Mouse (Mus musculus): Measurements from ENCODE around the gene Ptprj.

The Ptprj gene

DNA sequence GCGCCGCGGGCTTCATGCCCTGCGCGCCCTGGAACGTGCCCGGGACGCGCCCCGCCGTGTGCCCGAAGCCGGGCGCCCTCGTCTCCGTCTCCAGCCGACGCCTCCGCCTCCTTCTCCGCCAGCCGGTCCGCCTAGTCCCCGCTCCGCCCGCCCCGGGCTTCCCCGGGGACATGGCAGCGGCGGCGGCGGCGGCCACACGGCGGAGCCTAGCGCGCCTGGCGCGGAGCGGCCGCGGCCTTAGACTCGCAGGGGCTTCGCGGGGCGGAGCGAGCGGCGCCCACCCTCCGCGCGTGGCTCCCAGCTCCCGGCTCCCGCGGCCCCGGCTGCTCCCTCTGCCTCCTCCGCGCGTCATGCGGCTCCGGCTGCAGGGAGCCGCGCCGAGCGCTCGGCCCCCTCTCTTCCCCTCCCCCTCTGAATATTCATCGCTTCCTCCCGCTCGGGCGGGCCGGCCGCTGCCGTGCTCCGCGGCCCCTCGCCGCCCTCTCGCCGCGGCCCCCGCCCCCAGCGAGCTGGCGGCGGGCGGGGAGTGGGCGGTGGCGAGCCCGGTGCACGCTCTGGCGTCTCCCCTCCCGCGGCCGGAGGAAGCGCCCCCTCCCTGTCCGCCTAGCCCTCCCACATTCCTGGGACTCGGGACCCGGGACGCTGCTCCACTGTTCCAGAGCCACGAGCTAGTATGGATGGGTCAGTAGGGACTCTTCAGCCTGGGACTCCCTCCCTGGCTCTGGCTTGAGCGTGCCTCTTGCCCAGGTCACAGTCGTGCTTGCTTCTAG is at the start of gene Ptprj:
Ptprj (minus strand) TSS at position 412 of the 770 bp plus-strand sequence.
- ATAC-seq (ENCODE audit: insufficient number of reproducible peaks, low FRiP score, low TSS enrichment): peak; percentile 62

DNA sequence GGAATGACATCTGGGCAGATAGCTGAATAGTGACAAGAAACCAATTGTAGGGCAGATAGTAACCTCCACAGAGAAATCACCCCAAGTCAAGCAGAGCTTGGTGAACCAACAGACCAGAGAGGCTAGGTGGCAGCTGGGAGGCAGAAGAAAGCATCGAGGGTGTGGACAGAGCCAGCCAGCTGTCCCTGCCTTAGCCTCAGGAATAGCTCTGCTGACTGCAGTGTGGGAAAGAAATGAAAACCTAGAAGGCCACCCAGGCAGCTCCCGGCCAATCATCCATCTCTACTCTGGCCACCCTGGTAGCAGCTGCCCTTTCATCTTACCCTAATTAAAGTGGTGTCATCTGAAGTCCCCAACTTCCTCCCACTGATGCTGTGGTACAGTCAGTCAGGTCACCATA is 49.1 kb upstream of the Ptprj start:
- no peak for ATAC-seq (ENCODE audit: insufficient number of reproducible peaks, low FRiP score, low TSS enrichment)

DNA sequence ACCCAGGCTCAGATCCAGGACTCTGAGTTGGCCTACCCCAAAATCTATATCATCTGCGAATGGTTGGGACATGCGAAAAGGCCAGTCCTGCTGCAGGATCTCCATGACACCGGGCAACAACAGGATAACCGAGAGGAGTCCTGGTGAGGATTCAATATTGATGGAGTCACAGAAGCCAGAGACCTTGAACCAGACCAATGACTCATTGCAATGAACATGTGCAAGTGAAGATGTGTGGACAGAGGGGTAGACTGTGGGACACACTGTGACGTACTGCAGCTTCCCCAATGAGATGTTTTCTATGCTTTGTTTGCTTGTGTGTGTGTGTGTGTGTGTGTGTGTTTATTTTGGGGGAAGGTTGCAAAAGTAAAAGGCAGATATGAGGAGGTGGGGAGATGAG is 47.8 kb upstream of the Ptprj start:
- ATAC-seq (ENCODE audit: insufficient number of reproducible peaks, low FRiP score, low TSS enrichment): no peak

DNA sequence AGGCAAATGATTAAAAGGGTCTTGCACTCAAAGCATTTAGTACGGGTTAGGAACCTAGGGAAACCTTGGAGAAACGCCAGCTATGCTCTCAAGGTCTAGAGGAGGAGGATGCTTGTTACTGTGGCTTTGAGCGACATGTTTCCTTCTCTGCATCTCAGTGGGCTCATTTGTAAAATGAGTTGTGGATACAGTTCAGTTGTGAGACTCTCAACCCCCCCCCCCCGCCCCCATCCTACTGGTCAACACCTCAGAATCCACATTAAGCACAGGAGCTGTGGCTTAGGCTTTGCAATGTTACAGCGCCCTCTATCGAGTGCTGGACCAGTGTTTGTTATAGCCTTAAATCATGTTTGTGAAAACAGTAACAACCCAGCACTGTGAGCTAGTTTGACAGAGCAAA is 44.5 kb upstream of the Ptprj start:
- ATAC-seq (ENCODE audit: insufficient number of reproducible peaks, low FRiP score, low TSS enrichment): peak; percentile 82; the same call in 1 of the 2 replicates

DNA sequence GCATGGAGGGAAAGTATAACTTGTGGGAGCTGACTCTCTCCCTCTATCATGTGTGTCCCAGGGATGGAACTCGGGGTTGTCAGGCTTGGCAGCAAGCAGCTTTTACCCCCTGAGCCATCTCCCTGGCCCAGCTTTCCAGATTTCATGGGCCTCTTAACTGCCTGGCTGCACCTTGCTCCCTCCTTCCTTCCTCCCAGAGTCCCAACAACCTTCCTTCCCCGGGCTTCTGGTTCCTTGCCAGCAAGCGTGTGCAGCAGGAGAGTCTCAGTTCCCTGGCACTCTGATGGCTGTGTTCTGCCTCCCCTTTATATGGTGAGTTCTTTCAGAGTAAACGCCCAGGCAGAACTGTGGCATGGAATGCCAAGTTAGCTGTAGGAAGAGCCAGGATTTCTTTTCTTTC is 43.9 kb upstream of the Ptprj start:
- no peak for ATAC-seq (ENCODE audit: insufficient number of reproducible peaks, low FRiP score, low TSS enrichment)

DNA sequence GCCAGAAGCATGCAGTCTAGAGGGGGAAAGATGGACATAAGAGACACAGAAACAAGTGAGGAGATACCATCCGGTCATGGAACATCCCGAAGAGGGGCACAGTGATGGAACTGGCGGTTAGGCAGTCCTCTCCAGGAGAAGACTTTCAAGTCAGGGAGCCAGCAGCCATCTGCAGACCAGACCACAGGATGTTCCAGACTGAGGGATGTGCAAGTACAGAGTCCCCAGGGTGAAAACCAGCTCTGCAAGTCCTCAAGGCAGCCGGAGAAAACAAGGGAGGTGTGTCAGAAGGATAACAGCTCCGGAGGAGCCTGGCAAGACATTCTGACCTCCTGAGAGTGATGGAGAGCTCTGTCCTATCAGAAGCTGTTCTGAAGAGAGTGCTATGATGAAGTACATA is 40.4 kb upstream of the Ptprj start:
- ATAC-seq (ENCODE audit: insufficient number of reproducible peaks, low FRiP score, low TSS enrichment): no peak

DNA sequence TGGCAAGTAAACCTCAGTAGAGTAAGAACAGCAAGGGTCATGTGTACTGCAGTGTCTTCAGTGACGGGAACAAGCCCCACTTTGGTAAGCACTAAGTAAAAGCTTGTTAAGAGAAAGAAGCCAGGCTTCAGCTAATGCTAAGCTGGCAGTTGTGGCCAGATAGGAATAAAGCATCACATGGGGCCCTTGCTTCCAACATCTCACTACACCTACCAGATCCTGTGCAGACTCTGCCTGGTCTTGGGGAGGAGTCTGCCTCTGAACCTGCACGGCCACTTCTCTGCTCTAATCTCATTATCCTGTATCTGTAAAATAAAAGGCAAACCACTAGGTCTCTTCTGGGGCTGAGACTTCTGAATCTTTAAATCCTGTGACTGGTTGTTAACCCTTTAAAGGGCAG is 39.2 kb upstream of the Ptprj start:
- ATAC-seq (ENCODE audit: insufficient number of reproducible peaks, low FRiP score, low TSS enrichment): no peak

DNA sequence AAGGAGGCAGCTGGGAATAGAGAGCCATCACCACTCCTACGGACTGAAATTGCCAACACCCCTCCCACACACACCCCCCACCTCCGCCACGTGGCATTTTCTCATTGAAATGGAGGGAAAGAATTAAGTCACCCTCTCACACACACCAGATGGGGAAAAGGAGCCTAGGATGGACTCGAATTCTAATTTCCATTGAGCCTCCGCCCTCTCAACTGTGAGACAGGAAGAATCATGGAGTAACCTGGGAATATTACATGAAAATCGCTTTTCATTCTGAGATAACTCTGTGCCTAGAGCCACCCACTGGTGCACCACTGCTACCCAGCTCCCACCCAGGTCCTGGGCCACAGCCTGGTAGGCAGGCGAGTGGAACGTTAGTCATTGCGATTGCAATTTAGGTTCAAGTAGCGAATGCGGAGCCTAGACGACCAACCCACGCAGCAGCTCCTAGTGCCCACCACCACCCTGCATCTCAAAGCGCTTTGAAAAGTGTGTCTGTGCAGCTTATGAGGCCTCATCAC is 34.3 kb upstream of the Ptprj start:
- ATAC-seq (ENCODE audit: insufficient number of reproducible peaks, low FRiP score, low TSS enrichment): no peak

DNA sequence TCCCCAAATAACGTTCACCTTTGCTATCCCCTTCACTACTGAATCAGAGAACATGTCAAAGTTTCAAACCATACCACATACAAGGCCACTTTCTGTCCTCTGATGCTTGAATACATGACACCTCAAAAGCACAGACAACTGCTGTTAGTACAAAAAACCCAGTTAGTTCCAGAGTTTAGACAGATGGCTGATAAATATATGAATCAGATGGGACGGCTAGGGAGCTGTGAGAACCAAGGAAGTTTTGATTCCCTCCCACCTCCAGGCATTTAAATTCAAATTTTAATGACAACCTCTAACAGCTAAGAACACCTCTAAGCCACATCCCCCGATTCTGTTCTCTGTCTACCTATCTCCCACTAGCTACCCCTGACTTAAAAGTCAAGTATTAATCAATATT is 33.1 kb upstream of the Ptprj start:
- no peak for ATAC-seq (ENCODE audit: insufficient number of reproducible peaks, low FRiP score, low TSS enrichment)

DNA sequence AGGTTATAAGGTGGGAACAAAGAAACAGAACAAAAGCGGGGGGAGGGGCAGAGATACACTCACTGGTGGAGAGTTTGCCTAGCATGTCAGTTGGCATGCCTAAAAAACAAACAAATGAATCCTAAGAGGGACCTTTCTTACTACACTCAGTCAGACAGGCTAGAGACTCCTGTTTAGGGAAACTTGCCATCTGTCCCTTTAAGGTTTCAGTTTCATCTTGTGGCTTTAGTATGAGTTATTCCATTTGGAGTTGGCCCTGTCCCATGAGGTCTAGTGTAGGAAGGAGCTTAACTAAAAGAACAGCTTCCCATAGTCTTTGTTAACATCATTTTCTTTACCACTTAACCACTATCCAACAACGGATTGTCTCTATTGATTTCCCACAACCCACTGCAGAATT is 32.6 kb upstream of the Ptprj start:
- no peak for ATAC-seq (ENCODE audit: insufficient number of reproducible peaks, low FRiP score, low TSS enrichment)

DNA sequence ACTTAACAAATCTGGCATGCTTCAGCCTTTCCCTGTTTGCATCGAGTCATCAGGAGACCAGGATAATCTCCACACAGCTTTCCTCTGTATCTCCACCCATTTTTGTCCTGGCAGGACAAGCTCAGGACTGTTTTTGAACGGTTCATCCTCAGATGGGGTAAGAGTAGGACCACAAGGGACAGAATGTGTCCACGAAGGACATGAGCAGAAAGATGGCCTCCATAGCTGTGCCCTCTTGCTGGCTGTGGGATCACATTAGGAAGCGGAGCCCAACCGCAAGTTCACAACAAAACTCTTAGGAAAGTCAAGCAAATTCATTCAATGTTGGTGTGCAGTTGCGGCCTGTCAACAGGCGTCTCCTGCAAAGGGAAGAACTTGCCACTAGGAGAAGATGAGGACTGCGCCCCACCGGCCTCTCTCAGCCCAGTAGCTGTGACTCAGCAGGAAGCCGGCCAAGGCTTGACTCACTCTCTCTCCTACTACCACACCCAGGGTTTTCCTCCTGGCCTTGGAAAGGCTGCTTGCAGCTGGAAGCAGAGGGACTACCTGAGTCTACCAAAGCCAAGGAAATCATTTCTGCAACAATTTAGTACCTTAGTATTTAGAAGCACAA is 31.6 kb upstream of the Ptprj start:
- no peak for ATAC-seq (ENCODE audit: insufficient number of reproducible peaks, low FRiP score, low TSS enrichment)

DNA sequence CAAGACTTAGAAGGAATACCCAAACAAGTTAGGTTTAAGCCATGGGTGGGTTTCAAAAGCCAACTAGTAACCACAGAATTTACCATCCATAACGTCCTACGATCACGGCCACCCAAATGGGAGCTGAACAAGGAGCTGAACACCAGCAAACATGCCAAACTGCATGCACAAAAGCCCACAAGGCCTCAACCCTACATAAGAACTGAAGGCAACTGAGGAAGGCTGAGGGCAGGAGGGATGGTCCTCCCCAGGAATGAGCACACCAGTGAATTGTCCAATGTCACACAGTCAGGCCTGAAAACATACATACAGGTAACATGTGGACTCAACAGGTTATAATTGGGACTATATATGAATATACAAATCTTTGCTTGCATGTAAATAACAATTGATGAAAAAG is 20.6 kb upstream of the Ptprj start:
- no peak for ATAC-seq (ENCODE audit: insufficient number of reproducible peaks, low FRiP score, low TSS enrichment)

DNA sequence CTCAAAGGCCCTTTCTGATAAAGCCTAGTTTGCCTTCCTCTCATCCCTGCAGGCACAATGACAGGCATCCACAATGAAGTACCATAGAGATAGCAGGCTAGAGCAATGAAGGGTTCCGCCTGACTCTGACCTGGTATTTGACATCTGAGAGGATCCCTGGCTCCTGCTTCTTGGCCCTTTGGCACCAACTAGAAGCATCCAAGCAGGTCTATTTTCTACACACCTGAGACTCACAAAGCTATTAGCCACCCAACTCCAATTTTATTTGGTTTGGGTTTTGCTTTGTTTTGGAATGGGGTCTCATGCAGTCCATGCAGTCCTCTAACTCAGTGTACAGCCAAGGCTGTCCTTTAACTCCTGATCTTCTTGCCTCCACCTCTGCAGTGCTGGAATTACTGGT is 7.7 kb upstream of the Ptprj start:
- no peak for ATAC-seq (ENCODE audit: insufficient number of reproducible peaks, low FRiP score, low TSS enrichment)

DNA sequence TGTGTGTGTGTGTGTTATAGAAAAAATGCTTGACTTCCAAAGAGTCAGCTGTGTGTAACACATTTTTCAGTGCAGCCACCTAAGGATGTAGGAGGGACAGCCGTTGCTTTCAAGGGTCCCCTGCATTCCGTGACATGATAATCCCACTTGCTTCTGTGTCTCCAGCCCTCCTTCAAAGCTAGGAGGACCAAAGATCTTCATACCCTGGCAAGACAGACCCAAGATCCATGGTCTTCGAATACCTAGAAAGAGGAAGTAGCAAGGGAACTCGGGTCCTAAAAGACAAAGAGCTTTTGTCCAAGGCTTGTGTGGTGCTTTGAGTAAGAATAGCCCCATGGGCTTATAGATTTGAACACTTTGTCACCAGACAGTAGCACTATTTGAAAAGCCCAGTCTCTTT is 4.1 kb upstream of the Ptprj start:
- no peak for ATAC-seq (ENCODE audit: insufficient number of reproducible peaks, low FRiP score, low TSS enrichment)

DNA sequence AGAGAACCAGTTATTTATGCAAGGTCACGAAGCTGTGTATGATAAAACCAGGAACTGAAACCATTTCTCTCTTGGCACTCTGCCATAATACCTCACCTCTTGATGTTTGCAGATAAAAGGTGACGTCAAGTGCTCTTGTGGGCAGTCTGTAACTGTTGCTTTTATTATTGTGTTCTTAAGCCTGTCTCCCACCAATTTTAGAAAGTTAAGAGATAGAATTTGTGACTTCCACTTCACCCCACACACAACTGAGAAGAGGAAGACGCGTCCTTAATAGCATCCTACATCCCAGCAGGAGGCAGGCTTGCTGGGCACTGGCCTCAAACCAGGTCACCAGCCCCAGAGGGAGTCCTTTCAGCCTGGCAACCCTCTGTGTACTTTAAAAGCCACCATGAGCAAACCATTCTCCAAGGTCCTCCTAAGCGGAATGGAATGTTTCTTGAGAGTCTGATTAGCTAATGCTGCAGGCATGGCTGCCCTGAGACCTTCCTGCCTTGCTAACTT is 3.2 kb upstream of the Ptprj start:
- no peak for ATAC-seq (ENCODE audit: insufficient number of reproducible peaks, low FRiP score, low TSS enrichment)

DNA sequence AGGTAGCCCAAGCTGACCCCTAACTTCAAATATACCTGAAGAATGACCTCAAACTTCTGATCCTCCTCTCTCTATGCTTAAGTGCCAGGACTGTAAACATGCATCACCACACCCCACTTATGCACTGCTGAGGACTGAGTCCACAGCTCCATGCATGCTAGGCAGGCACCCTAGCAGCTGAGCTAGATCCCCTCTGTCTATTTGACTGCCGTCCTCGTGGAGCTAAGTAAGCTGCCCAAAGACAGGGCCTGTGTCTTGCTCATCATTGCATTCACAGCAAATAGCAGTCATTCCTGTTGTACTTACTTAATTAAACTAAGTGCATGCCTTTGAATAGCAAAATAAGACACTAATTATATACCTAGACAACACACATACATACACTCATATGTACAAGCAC is 2.4 kb upstream of the Ptprj start:
- ATAC-seq (ENCODE audit: insufficient number of reproducible peaks, low FRiP score, low TSS enrichment): no peak

DNA sequence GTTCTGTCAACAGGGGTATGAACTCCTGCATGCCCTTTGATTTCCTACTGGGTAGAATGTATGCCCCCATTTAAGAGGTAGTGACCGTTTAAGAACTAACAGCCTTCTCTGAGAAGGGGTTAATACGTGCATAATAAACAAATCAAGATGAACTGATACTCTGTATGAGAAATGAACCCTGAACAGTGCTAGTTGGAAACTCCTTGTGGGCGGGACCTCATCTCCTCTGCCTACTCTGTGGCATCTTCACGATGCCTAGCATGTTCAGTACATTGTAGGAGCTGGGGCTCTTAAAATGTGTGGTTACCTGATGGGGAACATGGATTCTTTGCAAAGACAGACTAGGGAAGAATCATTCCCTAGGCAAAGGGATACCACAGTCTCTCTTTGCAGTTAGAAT is 1.9 kb upstream of the Ptprj start:
- no peak for ATAC-seq (ENCODE audit: insufficient number of reproducible peaks, low FRiP score, low TSS enrichment)

DNA sequence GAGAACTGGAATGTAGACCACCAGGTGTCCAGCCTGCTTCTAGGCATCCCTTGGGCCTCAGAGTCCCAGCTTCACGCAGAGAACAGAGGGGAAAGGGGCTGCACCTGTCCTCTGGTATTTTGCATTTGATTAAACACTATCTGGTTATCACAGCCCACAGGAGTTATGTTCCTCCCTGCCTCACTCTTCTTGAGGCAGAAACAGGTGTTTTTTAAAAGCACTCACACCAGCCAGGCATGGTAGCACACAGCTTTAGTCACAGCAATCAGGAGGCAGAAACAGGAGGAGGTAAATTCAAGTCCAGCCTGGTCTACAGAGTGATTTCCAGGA is 1.3 kb upstream of the Ptprj start:
- ATAC-seq (ENCODE audit: insufficient number of reproducible peaks, low FRiP score, low TSS enrichment): no peak

DNA sequence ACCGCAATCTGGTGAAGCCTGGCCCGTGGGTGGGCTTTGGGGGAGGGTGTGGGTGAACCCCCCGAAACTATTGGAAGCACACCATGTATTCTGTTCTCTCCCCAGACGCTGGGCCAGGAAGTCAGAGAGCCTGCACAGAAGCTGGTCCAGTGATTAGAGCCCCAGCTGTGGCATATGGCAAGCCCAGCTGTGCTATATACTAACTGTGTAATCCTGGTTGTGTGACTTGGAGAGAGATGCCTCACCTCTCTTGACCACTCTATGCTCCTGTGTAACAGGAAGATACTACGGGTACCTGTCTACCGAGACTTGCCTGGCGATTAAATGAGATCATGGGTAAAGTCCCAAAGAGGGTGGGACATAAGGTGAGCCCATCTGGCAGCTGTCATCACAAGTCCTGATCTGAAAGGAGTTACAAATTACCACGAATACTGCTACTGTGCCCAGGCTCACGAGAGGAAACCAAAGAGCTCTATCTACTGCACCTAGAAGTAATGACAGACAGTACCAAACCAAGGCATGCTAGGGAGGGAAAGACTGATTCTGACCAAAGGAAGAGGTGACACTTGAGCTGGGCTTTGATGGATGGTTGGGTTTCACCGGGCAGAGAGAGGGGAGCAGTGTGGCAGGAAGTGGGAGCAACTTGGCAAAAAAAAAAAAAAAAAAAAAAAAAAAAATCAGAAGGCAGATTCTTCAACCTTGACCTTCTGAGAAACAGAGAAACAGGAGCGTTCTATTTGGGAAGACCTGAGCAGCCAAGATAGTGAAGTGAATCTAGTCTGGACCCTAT is 754 bp upstream of the Ptprj start:
- no peak; the same call in 1 of the 2 replicates for ATAC-seq (ENCODE audit: insufficient number of reproducible peaks, low FRiP score, low TSS enrichment)

DNA sequence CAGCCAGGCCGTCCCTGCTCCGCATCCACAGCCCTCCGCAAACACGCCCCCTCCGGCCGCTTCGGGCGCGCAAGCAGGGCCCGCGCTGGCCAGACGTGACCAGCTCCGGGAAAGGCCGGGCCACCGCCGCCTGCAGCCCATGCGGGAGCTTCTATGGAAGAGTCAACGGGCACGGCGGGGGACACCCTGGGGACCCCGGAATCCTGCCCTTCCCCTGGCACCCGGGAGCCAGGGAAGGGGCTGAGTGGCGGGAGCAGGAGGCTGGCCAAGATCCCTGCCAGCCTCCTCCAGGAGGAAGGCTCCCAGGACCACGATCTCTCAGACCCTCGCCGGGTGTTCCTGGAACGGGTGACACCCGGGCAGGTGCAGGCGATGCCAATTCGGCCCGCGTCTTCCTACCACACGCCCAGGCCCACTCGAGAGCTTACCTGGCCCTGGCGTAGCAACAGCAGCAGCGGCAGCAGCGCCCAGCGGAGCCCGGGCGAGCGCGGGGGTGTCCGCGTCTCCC is 665 bp downstream of the Ptprj start:
- ATAC-seq (ENCODE audit: insufficient number of reproducible peaks, low FRiP score, low TSS enrichment): peak; percentile 71

Data from cerebellum, adult (tissue).